Comparison of ENCODE assay signal across 10 mouse cellular contexts in the genomic region with DNA sequence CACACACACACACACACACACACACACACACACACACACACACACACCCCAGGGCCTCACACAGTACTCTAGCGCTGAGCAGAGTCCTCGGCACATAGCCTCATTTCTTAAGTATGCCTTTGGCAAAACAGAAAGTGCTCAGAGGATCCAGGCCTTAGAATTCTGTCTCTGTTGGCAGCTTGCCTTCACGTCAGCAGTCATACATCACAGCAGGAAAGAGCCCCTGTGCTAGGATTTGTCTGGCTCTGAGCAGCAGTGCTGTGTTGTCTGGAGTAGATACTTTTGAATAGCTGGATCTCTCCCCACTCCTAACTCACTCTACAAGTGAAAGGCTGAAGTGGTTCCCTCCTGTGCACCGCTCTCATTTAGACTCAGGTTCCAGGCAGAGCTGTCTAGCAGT. TPM values are rescaled to one million over a fixed set of nuclear protein-coding genes. Genes with fewer than 3 reads are reported as not detected.
A peak's percentile ranks its signal among the peaks of the same experiment; 100 is the strongest.
DNase-seq lines count a peak whose midpoint lies in the region; ATAC-seq and TF ChIP-seq lines count a peak whose summit lies in the region.
"Had no signal": no experiment of that assay in that cellular context is flagged by ENCODE, and none has a peak within 500 bp of the region (broad histone marks: within the 10 kb centered on the region; RNA-seq: fewer than 3 reads in every experiment).

No protein-coding gene starts in this region.

- WGBS in hindbrain, embryonic 16.5 days: 55% methylated on average over 4 of the region's 4 CpGs
- 86% methylated on average over 4 of the region's 4 CpGs for WGBS in hindbrain, embryonic 11.5 days
- WGBS in midbrain, postnatal 0 days: 62% methylated on average over 4 of the region's 4 CpGs
- WGBS in midbrain, embryonic 16.5 days: 74% methylated on average over 4 of the region's 4 CpGs
- WGBS in intestine, embryonic 15.5 days: 52% methylated on average over 4 of the region's 4 CpGs
- 47% methylated on average over 4 of the region's 4 CpGs for WGBS in stomach, embryonic 14.5 days

- peaks cover 24% of the 10 kb centered on the region for H3K36me3 ChIP-seq in hindbrain, embryonic 16.5 days (ENCODE audit: control insufficient read depth, insufficient read depth, low read length)
- no peaks in the 10 kb centered on the region for H3K36me3 ChIP-seq in hindbrain, embryonic 11.5 days (ENCODE audit: control insufficient read depth, insufficient read depth, low read length)
- H3K36me3 ChIP-seq in midbrain, postnatal 0 days (ENCODE audit: insufficient read depth, low read length): peaks cover 61% of the 10 kb centered on the region
- peaks cover 25% of the 10 kb centered on the region for H3K36me3 ChIP-seq in midbrain, embryonic 16.5 days (ENCODE audit: control insufficient read depth, insufficient read depth, low read length)
- peaks cover 23% of the 10 kb centered on the region for H3K36me3 ChIP-seq in intestine, embryonic 15.5 days
- H3K36me3 ChIP-seq in stomach, embryonic 14.5 days (ENCODE audit: control insufficient read depth, insufficient read depth, low read length): peaks cover 36% of the 10 kb centered on the region

- H3K4me1 ChIP-seq in hindbrain, embryonic 16.5 days (ENCODE audit: control insufficient read depth, insufficient read depth, low read depth, low read length): peaks cover 7% of the 10 kb centered on the region
- H3K4me1 ChIP-seq in hindbrain, embryonic 11.5 days (replicated peaks; ENCODE audit: control insufficient read depth, insufficient read depth, low read length): peaks cover 2% of the 10 kb centered on the region
- no peaks in the 10 kb centered on the region for H3K4me1 ChIP-seq in midbrain, postnatal 0 days (ENCODE audit: insufficient read depth, low read length)
- H3K4me1 ChIP-seq in midbrain, embryonic 16.5 days (ENCODE audit: control insufficient read depth, insufficient read depth, low read length): peaks cover 3% of the 10 kb centered on the region; the same call in 1 of the 2 replicates
- H3K4me1 ChIP-seq in intestine, embryonic 15.5 days (replicated peaks): peaks cover 10% of the 10 kb centered on the region
- H3K4me1 ChIP-seq in stomach, embryonic 14.5 days (ENCODE audit: control insufficient read depth, insufficient read depth, low read length): peaks cover 12% of the 10 kb centered on the region; the same call in 1 of the 2 replicates

- no peak for TF ChIP-seq CTCF in midbrain, postnatal 0 days (IDR thresholded peaks at IDR 0.05)

- no peak overlapping the region for H3K27ac ChIP-seq in hindbrain, embryonic 16.5 days (ENCODE audit: low read depth, low read length)
- H3K27ac ChIP-seq in hindbrain, embryonic 11.5 days (ENCODE audit: low read depth, low read length): no peak overlapping the region
- H3K27ac ChIP-seq in midbrain, postnatal 0 days (ENCODE audit: low read depth, low read length): no peak overlapping the region
- H3K27ac ChIP-seq in midbrain, embryonic 16.5 days (ENCODE audit: low read length): no peak overlapping the region
- H3K27ac ChIP-seq in intestine, embryonic 15.5 days: peak overlapping the region; percentile 59
- H3K27ac ChIP-seq in stomach, embryonic 14.5 days (ENCODE audit: low read length): peak overlapping the region; percentile 76
- H3K27ac ChIP-seq: liver, embryonic 13.5 days had no signal

- no peaks in the 10 kb centered on the region for H3K27me3 ChIP-seq in hindbrain, embryonic 16.5 days (replicated peaks; ENCODE audit: control insufficient read depth, insufficient read depth, low read length)
- no peaks in the 10 kb centered on the region for H3K27me3 ChIP-seq in hindbrain, embryonic 11.5 days (ENCODE audit: control insufficient read depth, insufficient read depth, low read length)
- no peaks in the 10 kb centered on the region for H3K27me3 ChIP-seq in midbrain, postnatal 0 days (ENCODE audit: insufficient read depth, low read length)
- H3K27me3 ChIP-seq in midbrain, embryonic 16.5 days (ENCODE audit: control insufficient read depth, insufficient read depth, low read depth, low read length): no peaks in the 10 kb centered on the region
- no peaks in the 10 kb centered on the region for H3K27me3 ChIP-seq in intestine, embryonic 15.5 days (replicated peaks)
- no peaks in the 10 kb centered on the region for H3K27me3 ChIP-seq in stomach, embryonic 14.5 days (ENCODE audit: control insufficient read depth, insufficient read depth, low read length)
- H3K27me3 ChIP-seq: liver, embryonic 13.5 days had no signal

- peak; percentile 66 for ATAC-seq in hindbrain, embryonic 16.5 days
- ATAC-seq in hindbrain, embryonic 11.5 days (ENCODE audit: low FRiP score): no peak
- no peak for ATAC-seq in midbrain, postnatal 0 days (ENCODE audit: low FRiP score)
- ATAC-seq in midbrain, embryonic 16.5 days: no peak
- peak; percentile 49 for ATAC-seq in intestine, embryonic 15.5 days
- ATAC-seq in stomach, embryonic 14.5 days (ENCODE audit: insufficient number of reproducible peaks, insufficient read depth, low FRiP score, low read depth): peak; percentile 56; the same call in 1 of the 2 replicates

- H3K9me3 ChIP-seq in hindbrain, embryonic 16.5 days (ENCODE audit: control insufficient read depth, low read length): no peaks in the 10 kb centered on the region
- H3K9me3 ChIP-seq in hindbrain, embryonic 11.5 days (ENCODE audit: control insufficient read depth, low read length): no peaks in the 10 kb centered on the region
- no peaks in the 10 kb centered on the region for H3K9me3 ChIP-seq in midbrain, postnatal 0 days (ENCODE audit: low read length)
- no peaks in the 10 kb centered on the region for H3K9me3 ChIP-seq in midbrain, embryonic 16.5 days (replicated peaks; ENCODE audit: control insufficient read depth, low read length, poor library complexity, severe bottlenecking)
- no peaks in the 10 kb centered on the region for H3K9me3 ChIP-seq in intestine, embryonic 15.5 days
- no peaks in the 10 kb centered on the region for H3K9me3 ChIP-seq in stomach, embryonic 14.5 days (ENCODE audit: control insufficient read depth, low read depth, low read length)
- H3K9me3 ChIP-seq: liver, embryonic 13.5 days had no signal

- H3K9ac ChIP-seq in hindbrain, embryonic 16.5 days (ENCODE audit: low read depth, low read length): no peak overlapping the region
- no peak overlapping the region for H3K9ac ChIP-seq in hindbrain, embryonic 11.5 days (ENCODE audit: low read depth, low read length)
- no peak overlapping the region for H3K9ac ChIP-seq in midbrain, postnatal 0 days (replicated peaks; ENCODE audit: low read length, poor library complexity, severe bottlenecking)
- no peak overlapping the region for H3K9ac ChIP-seq in midbrain, embryonic 16.5 days (ENCODE audit: low read depth, low read length)
- H3K9ac ChIP-seq in intestine, embryonic 15.5 days: no peak overlapping the region
- H3K9ac ChIP-seq in stomach, embryonic 14.5 days (replicated peaks; ENCODE audit: low read depth, low read length): no peak overlapping the region
- H3K9ac ChIP-seq: liver, embryonic 13.5 days had no signal

- H3K4me3 ChIP-seq in hindbrain, embryonic 16.5 days (ENCODE audit: low read length): no peak overlapping the region
- H3K4me3 ChIP-seq in hindbrain, embryonic 11.5 days (ENCODE audit: low read depth, low read length): no peak overlapping the region
- no peak overlapping the region for H3K4me3 ChIP-seq in midbrain, postnatal 0 days (ENCODE audit: low read depth, low read length)
- no peak overlapping the region for H3K4me3 ChIP-seq in midbrain, embryonic 16.5 days (ENCODE audit: low read depth, low read length)
- no peak overlapping the region for H3K4me3 ChIP-seq in intestine, embryonic 15.5 days (replicated peaks)
- H3K4me3 ChIP-seq in stomach, embryonic 14.5 days (ENCODE audit: low read depth, low read length): no peak overlapping the region
- H3K4me3 ChIP-seq: liver, embryonic 13.5 days had no signal

- no peak for DNase-seq in hindbrain, embryonic 11.5 days (ENCODE audit: low spot score)
- peak; percentile 77 for DNase-seq in midbrain, postnatal 0 days (ENCODE audit: low spot score)
- DNase-seq in thymus, postnatal 0 days (ENCODE audit: low spot score): no peak
- DNase-seq in T-cell, adult 2 months (ENCODE audit: low spot score): no peak
- DNase-seq: cerebellum, adult 18-20 months; liver, embryonic 13.5 days had no signal

- H3K4me2 ChIP-seq in hindbrain, embryonic 16.5 days (ENCODE audit: low read length): no peak overlapping the region
- H3K4me2 ChIP-seq in hindbrain, embryonic 11.5 days (replicated peaks; ENCODE audit: low read depth, low read length): no peak overlapping the region
- no peak overlapping the region for H3K4me2 ChIP-seq in midbrain, postnatal 0 days (ENCODE audit: low read depth, low read length, poor library complexity, severe bottlenecking)
- no peak overlapping the region for H3K4me2 ChIP-seq in midbrain, embryonic 16.5 days (ENCODE audit: low read length)
- H3K4me2 ChIP-seq in intestine, embryonic 15.5 days (replicated peaks): no peak overlapping the region
- no peak overlapping the region for H3K4me2 ChIP-seq in stomach, embryonic 14.5 days (replicated peaks; ENCODE audit: low read depth, low read length)
- H3K4me2 ChIP-seq: liver, embryonic 13.5 days had no signal

RNA-seq across cellular contexts. Expression of a gene that starts 36.4 kb away (rescaled TPM):
- 2.8 TPM in 2 replicates for polyA plus RNA-seq in hindbrain, embryonic 16.5 days (2015; fragmentation: Nextera tagmentation; extraction: Ambion mirVana)
- 2.9 and 3.2 TPM in 2 replicates for polyA plus RNA-seq in hindbrain, embryonic 11.5 days (2014; fragmentation: Nextera tagmentation; extraction: Ambion mirVana)
- 13.5 and 14.2 TPM in 2 replicates for total RNA-seq in midbrain, postnatal 0 days (2014; rRNA removed)
- polyA plus RNA-seq in midbrain, postnatal 0 days (2015; fragmentation: Nextera tagmentation; extraction: Ambion mirVana): 4.0 and 4.6 TPM in 2 replicates
- polyA plus RNA-seq in midbrain, embryonic 16.5 days (2015; fragmentation: Nextera tagmentation; extraction: Ambion mirVana): 3.2 and 3.4 TPM in 2 replicates
- 2.1 and 2.5 TPM in 2 replicates for polyA plus RNA-seq in intestine, embryonic 15.5 days (2015; fragmentation: Nextera tagmentation; extraction: Ambion mirVana)
- 3.9 and 4.2 TPM in 2 replicates for polyA plus RNA-seq in stomach, embryonic 14.5 days (2014; fragmentation: Nextera tagmentation; extraction: Ambion mirVana)
- polyA plus RNA-seq in thymus, postnatal 0 days (2015; fragmentation: Nextera tagmentation; extraction: Ambion mirVana): 1.5 and 2.3 TPM in 2 replicates

Comparison
In these comparisons a context has a peak if more than half of its experiments do, and no peak if none do; other contexts are left out.
1. ATAC-seq: peak in hindbrain, embryonic 16.5 days (single experiment), intestine, embryonic 15.5 days (single experiment) and stomach, embryonic 14.5 days (single experiment); none in hindbrain, embryonic 11.5 days (single experiment), midbrain, postnatal 0 days (single experiment) and midbrain, embryonic 16.5 days (single experiment).
2. H3K27ac ChIP-seq: peak in intestine, embryonic 15.5 days (single experiment) and stomach, embryonic 14.5 days (single experiment); none in hindbrain, embryonic 16.5 days (single experiment), hindbrain, embryonic 11.5 days (single experiment), midbrain, postnatal 0 days (single experiment) and midbrain, embryonic 16.5 days (single experiment).